Mouse (Mus musculus) embryo, embryonic 11.5 days (tissue): Measurements from ENCODE around the gene Ankrd40.

Source experiments
- DNase-seq: peaks from one replicate; pipeline ENCODE4 v3.0.0-alpha.2; 2012; ENCODE audit warnings: low read depth, low spot score

Gene Ankrd40

DNA sequence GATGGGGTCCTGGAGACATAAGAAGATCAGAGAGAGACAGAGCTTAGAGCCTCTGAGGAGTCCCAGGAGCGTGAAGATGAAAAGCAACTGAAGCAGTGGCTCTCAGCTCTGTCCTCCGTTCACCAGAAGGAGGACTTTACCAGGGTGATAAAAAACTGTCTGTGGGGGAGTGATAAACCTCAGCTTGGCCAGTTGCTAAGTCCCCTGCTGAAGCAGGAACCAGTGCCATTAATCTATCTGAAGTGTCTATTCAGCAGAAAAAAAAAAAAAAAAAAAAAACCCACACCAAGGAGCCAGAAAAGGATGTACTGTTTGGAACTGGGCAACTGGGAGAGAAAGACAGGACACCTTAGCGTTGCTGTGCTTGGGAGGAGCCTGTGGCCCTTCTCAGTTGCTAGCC lies 23.3 kb downstream of the Ankrd40 start:
- DNase-seq: no peak

DNA sequence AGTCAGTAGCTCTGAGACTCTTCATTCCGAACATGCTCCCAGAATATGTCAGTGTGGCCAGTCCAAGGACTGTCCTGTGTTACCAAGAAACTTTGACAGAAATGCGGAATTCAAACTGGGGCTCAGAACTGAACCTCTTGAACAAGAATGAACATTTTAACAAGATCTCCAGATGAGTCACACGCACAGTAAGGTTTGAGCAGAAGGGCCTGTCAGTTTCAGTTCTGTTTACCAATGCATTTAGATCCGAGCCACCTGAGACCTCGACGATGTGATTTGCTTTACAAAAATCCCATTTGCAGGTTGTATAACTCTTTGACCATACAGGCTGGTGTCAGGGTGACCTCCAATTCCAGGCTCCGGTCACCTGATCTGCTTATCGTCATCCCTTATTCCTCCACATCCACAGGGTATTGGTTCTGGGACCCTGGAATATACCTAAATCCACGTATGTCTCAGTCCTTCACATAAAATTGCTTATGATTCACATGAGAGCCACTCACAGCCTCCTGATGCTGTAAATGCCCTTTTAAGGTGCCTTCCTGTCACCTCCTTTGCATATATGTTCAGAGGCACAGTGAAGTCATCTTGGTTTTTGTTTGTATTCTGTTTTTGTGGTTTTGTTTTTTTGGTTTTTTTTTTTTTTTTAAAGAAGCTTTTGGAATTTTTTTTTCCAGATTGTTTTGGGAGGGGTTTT lies 27.9 kb downstream of the Ankrd40 start:
- DNase-seq: no peak

DNA sequence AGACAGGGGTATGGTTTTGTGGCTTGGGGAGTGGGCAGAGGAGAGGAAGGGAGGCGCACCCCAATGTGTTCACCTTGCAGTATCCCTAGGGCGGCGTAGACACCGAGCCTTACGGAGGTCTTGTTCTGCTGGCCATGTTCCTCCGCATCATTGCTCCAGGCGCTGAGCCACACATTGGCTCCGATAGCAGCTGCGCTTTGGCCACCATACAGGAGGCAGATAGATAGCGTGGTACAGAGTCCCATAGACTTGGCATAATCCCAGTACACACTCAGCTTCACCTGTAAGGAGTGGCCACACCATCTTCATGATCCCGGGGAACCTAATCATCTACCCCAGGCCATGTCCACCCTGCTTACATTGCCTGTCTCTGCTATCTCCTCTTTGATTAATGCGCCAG lies 31.4 kb downstream of the Ankrd40 start:
- DNase-seq: no peak

DNA sequence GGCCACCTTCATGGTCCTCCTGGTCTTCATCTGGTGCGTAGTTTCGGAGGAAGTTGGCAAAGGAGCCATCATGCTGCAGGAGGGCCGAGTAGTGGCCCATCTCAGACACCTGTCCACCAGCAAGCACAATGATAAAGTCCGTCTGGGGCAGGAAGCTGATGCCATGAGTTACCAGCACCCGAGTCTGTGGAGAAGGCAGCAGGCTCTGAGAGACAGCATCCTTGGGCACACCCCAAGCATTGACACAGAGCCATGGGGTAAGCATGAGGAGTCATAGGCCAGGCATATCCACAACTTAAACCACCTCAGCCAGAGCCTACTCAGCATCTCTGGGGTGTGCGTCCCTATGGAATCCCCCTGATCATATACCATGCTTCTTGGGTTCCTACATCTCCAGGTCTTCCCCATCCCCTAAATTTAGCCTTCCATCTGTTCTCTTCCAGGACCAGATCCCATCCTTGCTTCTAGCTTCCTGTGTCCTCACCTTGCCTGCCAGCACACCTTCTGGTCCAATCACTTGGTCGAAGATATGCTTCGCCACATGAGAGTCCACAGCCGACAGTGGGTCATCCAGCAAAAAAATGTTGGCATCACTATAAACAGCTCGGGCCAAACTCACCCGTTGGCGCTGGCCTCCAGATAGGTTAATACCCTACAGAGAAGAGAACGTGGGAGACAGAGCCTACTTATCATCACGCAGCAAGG lies 33.5 kb downstream of the Ankrd40 start:
- no peak for DNase-seq

DNA sequence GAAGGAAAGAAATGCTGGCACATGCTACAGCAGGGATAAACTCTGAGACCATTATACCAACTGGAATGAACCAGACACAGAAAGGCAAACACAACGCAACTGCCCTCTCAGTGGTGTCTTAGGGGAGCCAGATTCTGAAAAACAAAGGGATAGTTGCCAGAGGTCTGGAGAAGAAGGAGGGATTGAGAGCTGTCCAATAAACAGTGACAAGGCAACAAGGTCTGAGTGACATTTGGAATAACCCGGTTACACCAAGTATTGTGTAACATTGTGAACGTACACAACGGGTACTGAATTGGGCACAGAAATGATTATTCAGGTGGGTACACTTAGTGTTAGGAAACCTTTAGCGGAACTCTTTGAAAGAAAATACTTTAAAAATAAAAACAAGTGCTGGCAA lies 34.3 kb downstream of the Ankrd40 start:
- DNase-seq: no peak

DNA sequence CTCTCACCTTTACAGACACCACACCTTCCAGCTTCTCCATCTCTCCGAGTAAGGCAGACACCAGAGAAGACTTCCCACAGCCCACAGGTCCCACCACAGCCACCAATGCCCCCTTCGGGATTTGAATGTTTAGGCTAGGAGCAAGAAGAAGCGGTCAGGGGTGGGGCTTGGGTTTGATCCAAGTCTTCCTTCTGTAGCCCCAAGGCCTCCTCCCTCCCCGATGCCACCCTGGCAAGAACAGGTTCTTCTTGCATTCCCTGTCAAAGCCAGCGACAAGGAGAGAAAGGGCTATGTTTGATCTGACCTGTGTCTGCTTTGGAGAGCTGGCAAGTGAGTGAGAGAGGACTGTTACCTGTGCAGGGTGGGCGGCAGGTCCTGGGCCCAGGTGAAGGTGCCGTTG lies 35.9 kb downstream of the Ankrd40 start:
- DNase-seq: no peak

DNA sequence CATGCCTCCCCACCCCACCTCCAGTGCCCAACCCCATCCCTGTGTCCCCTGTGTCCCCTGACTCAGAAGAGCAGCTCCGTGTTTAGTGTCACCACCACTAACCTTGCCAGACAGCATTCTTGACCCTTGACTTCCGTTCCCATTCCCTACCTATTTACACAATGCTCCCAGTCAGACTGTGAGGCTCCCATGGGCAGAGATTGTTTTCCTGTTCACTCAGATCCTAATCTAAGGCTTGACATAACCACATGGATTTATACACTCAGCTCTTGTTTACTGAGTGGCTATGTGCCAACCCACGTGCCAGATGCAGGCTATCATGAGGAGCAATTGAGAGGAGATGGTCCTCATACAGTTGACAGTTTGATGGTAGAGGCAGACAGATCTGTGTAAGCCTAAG lies 37.5 kb downstream of the Ankrd40 start:
- no peak for DNase-seq

DNA sequence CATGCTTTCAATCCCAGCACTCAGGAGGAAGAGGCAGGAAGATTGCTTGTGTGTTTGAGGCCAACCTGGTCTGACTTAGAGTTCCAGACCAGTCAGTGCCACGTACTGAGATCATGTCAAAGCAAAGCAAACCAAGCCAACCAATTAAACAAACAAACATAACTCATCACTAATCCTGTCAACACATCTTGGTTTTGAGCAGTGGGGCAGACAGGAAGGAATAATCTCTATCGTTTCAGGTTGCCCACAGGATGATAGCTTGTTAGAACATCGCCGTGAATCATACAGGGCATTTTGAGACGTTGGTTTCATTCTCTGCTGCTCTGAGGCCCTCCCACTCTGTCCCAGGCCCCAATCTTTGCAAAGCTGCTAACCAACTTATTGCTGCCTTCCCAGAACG lies 42.2 kb downstream of the Ankrd40 start:
- DNase-seq: no peak

DNA sequence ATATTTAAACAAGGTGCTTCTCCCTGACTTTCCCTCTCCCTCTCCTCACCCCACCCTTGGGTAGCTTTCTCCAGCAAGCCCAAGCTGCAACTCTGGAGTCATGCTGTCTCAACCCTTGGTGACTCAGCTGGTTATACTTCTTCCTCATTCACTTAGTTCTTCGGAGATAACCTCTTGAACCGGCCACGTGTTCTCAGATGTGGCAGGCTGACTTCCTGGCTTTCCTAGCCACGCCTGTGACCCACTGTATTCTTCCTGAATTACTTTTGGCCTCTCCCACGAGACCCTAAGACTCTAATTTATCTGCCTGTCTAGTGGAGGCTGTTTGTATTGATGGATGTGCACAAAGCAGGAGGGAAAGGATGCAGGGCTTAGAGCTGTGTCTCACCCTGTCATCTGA lies 43.0 kb downstream of the Ankrd40 start:
- DNase-seq: no peak

DNA sequence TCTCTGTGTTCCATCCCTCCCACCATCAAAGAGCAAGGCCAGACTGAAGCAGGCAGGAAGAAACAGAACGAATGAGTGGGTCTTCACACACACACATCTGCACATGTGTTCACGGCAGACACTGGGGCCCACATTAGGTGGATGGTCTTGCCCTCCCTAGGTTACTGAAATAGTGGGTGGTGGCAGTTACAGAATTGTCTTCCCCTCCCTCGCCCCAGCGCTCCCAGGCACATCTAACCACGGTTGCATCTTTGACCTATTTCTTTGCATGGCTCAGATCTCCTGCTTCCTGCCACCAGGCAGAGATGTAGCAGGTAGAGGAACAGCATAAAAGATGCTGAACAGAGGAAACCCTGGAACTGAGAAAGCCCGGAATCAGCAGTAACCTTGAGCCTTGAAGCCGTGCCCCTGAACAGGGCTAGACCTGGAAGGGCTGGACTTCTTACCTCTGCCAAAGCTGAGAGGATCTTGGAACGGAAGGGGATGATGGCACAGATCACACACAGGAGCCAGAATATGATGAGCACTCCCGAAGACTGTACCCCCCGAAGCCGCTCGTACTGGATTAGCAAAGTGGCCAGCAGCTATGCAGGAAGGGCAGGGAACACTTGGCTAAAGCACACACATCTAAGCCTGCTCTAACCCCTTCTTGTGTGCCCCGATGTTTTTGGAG lies 46.6 kb downstream of the Ankrd40 start:
- no peak for DNase-seq

DNA sequence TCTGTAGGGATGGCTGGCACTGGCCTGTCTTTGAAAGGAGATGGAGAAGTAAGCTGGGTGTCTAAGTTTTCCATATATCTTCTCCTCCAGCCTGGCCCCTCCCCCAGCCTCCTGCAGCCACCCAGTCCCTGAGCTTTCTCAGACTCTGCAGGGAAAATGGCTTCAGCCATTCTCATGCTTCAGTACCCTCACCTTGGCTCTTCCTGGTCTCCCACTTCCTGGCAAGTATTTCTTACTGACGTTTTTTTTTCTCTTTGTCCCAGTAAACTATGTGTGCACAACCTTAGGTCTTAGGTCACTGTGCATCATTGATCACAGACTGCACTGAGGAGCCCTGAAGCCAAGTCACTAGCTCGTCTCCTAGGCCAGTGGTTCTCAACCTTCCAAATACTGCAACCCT lies 51.3 kb downstream of the Ankrd40 start:
- DNase-seq: no peak

DNA sequence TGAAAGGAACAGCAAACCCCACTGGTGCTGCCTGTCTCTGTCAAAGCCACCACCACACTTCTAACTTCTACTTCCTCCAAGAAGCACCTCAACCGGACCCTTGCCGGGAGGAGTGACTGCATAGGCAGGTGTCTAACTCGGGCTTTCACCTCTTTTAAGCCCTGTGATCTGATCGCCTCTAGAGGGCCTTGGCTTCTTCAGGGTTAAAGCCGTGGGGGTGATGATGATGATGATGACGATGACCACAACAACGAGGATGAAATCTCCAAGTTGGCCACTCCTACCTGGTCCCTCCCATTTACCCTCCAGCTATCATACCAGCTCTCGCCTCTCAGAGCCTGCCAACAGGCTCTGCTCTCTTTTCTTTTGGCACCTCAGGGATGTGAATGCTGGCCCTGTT lies 51.9 kb downstream of the Ankrd40 start:
- no peak for DNase-seq

DNA sequence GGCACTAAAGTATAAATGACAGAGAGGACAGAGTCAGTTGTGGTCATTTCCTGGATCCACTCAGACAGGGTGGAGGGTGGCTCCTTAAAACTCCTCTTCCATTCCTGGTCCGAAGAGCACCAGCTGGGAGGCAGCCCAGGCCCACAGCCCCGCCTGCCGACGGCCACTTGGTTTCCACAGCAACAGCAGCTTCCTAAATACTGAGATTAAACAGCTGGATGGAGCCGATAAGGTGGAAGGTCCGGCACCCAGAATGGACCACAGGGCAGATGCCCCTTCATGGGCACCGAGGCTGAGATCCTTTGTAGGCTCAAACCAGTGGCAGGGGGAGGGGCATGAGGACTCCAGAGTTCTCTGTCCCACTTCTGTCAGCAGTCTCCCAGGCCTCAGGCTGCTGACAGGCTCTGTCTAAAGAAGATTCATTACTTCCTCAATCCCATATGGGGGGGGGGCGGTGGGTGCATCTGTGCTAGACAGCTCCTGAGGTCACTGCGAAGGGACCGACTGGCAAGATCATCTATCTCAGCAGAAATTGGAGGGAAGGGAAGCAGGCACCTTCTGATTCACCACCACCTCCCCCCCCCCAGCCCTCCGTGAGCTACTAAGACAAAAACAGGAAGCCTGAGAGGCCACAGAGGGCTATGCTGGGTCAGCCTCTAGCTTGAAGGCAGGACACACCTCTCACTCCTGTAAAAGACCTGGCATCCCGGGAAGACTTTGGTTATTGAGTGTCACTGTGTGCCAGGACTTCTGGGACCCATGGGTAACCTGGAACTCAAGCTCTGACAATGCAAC lies 58.4 kb downstream of the Ankrd40 start:
- DNase-seq: peak; percentile 41

DNA sequence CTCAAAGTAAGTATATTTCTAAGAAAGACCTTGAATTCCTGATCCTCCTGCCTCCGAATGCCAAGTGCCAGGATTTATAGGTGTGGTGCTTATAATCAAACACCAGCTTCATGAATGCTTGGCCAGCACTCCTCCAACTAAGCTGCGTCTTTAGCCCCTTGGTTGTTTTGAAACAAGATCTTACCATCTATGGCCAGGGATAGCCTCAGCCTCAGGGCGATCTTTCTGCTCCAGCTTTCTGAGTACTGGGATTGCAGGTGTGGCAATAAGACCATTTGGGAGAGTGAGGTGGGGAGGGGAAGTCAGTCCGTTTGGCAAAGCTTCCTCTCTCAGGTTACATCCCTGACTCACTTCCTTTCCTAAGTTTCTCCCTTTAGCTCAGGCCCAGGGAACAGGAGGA lies 60.0 kb downstream of the Ankrd40 start:
- DNase-seq: no peak

DNA sequence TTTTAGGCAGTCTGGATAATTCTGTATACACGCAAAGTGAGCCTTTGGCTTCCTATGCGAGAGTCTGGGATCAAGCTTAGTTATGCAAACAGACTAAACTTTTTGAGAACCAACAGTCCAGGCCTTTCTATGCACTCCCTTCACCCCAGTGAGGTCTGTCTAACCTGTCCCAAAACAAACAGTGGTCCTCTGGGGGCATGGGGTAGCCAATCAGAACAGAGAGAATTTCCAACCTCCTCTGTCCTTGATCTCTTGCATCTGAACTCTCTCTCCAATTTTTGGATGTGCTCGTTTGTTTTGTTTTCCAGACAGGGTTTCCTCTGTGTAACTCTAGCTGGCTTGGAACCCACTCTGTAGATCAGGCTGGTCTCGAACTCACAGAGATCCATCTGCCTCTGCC lies 61.2 kb downstream of the Ankrd40 start:
- no peak for DNase-seq

DNA sequence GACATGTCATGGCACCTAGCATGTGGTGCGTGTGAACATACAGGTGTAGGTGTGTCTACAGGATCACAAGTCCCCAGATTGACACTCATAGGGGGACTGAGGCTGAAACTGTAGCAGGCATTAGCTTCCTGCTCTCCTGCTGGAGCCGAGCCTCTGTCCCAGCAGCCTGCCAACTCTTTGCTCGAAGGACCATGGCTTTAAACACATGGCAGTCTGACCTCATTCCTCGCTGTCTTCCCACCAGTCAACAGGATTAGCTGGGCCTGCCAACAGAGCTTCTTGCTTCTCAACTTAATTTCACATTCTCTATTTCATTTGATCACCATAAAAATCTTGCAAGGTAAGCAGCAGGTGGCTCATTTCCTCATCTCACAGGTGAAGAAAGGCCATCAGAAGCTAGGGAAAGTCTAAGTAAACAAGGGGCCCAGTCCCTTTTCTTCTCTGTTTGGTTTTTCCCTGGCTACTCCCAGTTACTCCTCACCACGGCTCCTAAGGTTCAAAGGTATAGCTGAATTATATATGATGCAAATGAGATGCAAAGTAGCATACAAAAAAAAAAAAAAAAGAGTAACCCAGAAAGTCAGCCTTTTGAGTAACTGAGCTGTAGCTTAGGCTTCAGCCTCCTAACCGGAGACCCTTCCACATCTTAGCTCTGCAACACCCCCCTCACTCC lies 62.1 kb downstream of the Ankrd40 start:
- DNase-seq: no peak

DNA sequence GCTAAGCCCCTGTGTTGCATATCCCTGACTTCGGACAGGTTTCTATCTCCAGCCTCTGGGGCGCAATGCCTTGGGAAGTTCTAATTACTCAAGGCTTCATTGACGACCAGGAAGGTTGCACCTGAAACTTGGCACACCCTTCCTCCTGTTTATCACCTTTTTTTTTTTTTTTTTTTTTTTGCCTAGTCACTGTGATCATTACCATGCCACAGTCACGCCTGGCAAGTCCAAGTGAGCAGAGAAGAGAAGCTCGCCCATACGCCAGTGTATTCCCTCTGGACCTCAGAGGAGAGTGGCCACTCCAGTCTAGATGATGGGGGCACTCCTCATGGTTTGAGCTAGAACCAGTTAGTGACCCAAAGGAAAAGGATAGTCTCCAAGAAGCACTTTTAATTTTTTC lies 63.0 kb downstream of the Ankrd40 start:
- no peak for DNase-seq
